Mouse (Mus musculus) stomach, embryonic 14.5 days (tissue): ENCODE data around the gene Usp7. TPM values are rescaled to one million over a fixed set of nuclear protein-coding genes. Genes with fewer than 3 reads are reported as not detected.
"Not testable (repeated sequence)": the region's sequence is repeated elsewhere in the genome, so short reads cannot be mapped to it uniquely, and the experiment has no call there.

ENCODE experiments used
- ATAC-seq: fragments of 200-750 bp; cut with Nextera tagmentation; 2 replicates; pipeline ENCODE4 v1.8.0; 2017; ENCODE audit warnings: low read depth, moderate TSS enrichment; ENCODE audit not compliant: insufficient number of reproducible peaks, insufficient read depth, low FRiP score
- H3K27ac ChIP-seq: fragments of 300-500 bp; sonication (generic); 2 replicates; pipeline ENCODE4 v1.5.1; 2014; ENCODE audit warnings: mild to moderate bottlenecking, low read length, moderate library complexity, mixed read lengths
- H3K27me3 ChIP-seq: fragments of 300-500 bp; sonication (generic); 2 replicates; pipeline ENCODE4 v1.6.1; 2014; ENCODE audit warnings: low read length, control low read depth, mixed read lengths; ENCODE audit not compliant: control insufficient read depth, insufficient read depth
- H3K36me3 ChIP-seq: fragments of 300-500 bp; sonication (generic); 2 replicates; pipeline ENCODE4 v1.6.1; 2014; ENCODE audit warnings: mild to moderate bottlenecking, control low read depth, low read length, moderate library complexity, mixed read lengths; ENCODE audit not compliant: control insufficient read depth, insufficient read depth
- H3K4me1 ChIP-seq: fragments of 300-500 bp; sonication (generic); 2 replicates; pipeline ENCODE4 v1.6.1; 2014; ENCODE audit warnings: low read length, control low read depth, mixed read lengths; ENCODE audit not compliant: control insufficient read depth, insufficient read depth
- H3K4me2 ChIP-seq: fragments of 300-500 bp; sonication (generic); replicated peaks from 2 replicates; pipeline ENCODE4 v1.6.1; 2014; ENCODE audit warnings: low read depth, low read length, control low read depth
- H3K4me3 ChIP-seq: fragments of 300-500 bp; sonication (generic); 2 replicates; pipeline ENCODE4 v1.5.1; 2014; ENCODE audit warnings: low read depth, low read length, control low read depth
- H3K9ac ChIP-seq: fragments of 300-500 bp; sonication (generic); replicated peaks from 2 replicates; pipeline ENCODE4 v1.6.1; 2014; ENCODE audit warnings: low read depth, mild to moderate bottlenecking, control low read depth, low read length, moderate library complexity, mixed read lengths
- H3K9me3 ChIP-seq: fragments of 300-500 bp; sonication (generic); 2 replicates; pipeline ENCODE4 v1.6.1; 2016; ENCODE audit warnings: low read depth, low read length, control low read depth; ENCODE audit not compliant: control insufficient read depth
- WGBS: fragments of 180-500 bp; shearing (Covaris S2); extraction: QIAGEN DNeasy Blood & Tissue Kit; methylation state at CpG from one replicate; pipeline ENCODE4 v1.1.7; 2014; 5-methylcytosine and 5-hydroxymethylcytosine counted together
- polyA plus RNA-seq: library from polyadenylated mRNA; unstranded; fragments of >200 nt; fragmentation: Nextera tagmentation; extraction: Ambion mirVana; gene quantifications from 2 replicates; pipeline ENCODE4 v1.2.1, GENCODE M21; 2014

Gene Usp7
- polyA plus RNA-seq, 1 experiment from 2014 or later, result 65.0 TPM

DNA sequence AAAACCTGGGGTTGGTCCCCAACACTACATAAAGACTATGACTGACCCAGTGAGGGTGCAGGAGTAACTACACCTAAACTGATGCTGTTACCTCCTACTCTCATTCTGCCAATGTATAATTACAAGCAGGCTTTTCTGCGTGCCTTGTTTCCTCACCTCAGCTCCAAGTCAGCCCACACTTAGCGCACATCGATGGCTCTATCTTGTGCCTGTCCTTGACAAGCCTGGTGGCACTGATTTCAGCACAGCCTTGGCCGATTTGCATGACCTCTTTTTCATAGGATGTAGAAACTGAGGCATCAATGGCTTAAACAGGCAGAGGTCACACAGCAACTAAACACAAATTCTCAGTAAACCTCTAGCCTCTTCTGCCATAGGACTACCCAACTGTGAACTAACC, 57.4 kb downstream of the Usp7 start:
- 90% methylated on average over 4 of the region's 4 CpGs for WGBS
- H3K36me3 ChIP-seq, result no peaks in the 10 kb centered on the region; the same call in 1 of the 2 replicates
- H3K9ac ChIP-seq, result no peak overlapping the region
- H3K27ac ChIP-seq, result no peak overlapping the region
- no peak overlapping the region for H3K4me3 ChIP-seq
- no peaks in the 10 kb centered on the region for H3K27me3 ChIP-seq
- peaks cover 15% of the 10 kb centered on the region for H3K4me1 ChIP-seq
- no peak for ATAC-seq
- H3K4me2 ChIP-seq, result no peak overlapping the region
- H3K9me3 ChIP-seq, result no peaks in the 10 kb centered on the region

- no peak overlapping the region for H3K27ac ChIP-seq
- H3K4me2 ChIP-seq, result no peak overlapping the region
- no peak overlapping the region for H3K9ac ChIP-seq
- ATAC-seq, result no peak
- 93% methylated on average over 4 of the region's 4 CpGs for WGBS
- H3K36me3 ChIP-seq, result no peaks in the 10 kb centered on the region; the same call in 1 of the 2 replicates
- peaks cover 15% of the 10 kb centered on the region for H3K4me1 ChIP-seq
- H3K9me3 ChIP-seq, result no peaks in the 10 kb centered on the region
- no peaks in the 10 kb centered on the region for H3K27me3 ChIP-seq
- no peak overlapping the region for H3K4me3 ChIP-seq
Measured at GRCm38 (mm10) chr16:8733624-8734023, 58.5 kb downstream of the Usp7 start.

GRCm38 (mm10) chr16:8732450-8732849, 59.7 kb downstream of the Usp7 start:
- H3K9ac ChIP-seq, H3K4me2 ChIP-seq, H3K9me3 ChIP-seq, H3K27me3 ChIP-seq, ATAC-seq, H3K36me3 ChIP-seq, H3K27ac ChIP-seq, H3K4me3 ChIP-seq: not testable (repeated sequence)
- 85% methylated on average over 3 of the region's 4 CpGs for WGBS
- H3K4me1 ChIP-seq, result peaks cover 15% of the 10 kb centered on the region

DNA sequence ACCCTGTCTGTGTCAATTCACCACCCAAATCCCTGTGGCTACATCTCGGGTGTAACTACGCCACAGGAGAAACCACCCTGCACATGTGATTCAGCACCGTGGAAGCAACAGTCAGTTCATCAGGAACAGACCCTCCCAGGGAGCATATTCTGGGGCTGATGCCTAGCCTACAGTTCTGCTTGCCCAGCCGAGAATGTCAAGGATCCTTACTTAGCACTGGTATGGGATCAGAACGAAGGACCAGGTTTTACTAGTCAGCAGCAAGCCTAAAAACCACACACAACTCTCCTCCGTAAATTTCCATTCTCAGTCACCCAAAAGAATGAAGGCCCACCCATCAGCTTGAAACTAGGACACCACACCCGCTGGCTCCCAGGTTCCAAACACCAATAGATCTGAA, 60.5 kb downstream of the Usp7 start:
- Histone ChIP-seq H3K9me3 (no peaks in the 10 kb centered on the region), H3K27me3 (no peaks in the 10 kb centered on the region), H3K36me3 (no peaks in the 10 kb centered on the region; the same call in 1 of the 2 replicates), H3K9ac (no peak overlapping the region), H3K4me2 (no peak overlapping the region), H3K27ac (no peak overlapping the region), H3K4me1 (peaks cover 15% of the 10 kb centered on the region), H3K4me3 (no peak overlapping the region)
- 83% methylated on average over 7 of the region's 7 CpGs for WGBS
- ATAC-seq, result no peak

DNA sequence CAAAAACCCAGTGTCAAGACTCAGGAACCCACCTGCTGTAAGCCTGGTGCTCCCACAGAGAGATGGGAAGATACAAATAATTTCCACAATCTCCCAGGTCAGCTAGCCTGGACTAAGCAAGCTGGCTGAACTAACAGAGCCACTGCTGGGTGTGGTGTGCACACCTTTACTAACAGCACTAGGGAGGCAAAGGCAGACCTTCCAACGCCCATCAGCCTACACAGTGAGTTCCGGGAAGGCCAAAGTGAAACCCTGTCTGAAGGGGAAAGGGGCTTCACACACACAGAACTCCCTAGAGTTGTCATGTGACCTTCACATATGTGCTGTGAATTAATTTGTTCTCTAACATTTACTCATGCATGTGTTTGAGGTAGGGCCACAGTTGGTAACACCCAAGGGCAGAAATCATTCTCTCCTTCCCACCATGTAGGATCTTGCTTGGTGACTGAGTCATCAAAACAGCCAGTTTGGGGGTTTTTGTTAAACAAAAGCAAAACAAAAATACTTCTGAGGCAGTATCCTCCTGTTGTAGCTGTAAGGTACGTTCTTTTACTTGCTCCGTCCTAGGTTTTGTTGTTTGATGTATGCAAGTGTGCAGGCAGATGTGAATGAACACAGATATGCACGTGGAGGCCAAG, 63.9 kb downstream of the Usp7 start:
- Histone ChIP-seq H3K36me3 (no peaks in the 10 kb centered on the region; the same call in 1 of the 2 replicates), H3K9me3 (no peaks in the 10 kb centered on the region), H3K4me2 (no peak overlapping the region), H3K4me3 (no peak overlapping the region), H3K4me1 (no peaks in the 10 kb centered on the region), H3K27me3 (no peaks in the 10 kb centered on the region), H3K9ac (no peak overlapping the region), H3K27ac (no peak overlapping the region)
- ATAC-seq, result no peak
- WGBS, result 84% methylated on average over 5 of the region's 5 CpGs

DNA sequence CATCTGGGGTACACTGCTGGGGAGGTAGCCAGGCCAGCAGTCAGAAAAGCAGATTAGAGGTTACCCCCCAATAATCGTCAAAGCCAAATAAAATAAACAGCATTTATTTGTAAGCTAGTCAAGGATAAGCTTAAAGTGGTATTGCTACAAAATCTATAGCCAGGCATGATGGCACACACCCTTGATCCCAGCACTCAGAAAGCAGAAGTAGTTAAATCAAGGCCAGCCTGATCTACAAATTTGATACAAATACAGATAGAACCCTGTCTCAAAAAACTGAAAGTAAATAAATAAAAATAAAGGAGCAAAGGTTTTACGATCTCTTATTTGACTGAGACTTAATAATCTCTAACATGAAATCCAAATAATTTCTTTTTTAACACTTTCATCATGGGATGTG, 66.3 kb downstream of the Usp7 start:
- H3K27me3 ChIP-seq, result no peaks in the 10 kb centered on the region
- H3K4me1 ChIP-seq, result no peaks in the 10 kb centered on the region
- no peaks in the 10 kb centered on the region for H3K9me3 ChIP-seq
- no peak overlapping the region for H3K9ac ChIP-seq
- H3K4me2 ChIP-seq, result no peak overlapping the region
- no peak overlapping the region for H3K27ac ChIP-seq
- 90% methylated on average over 2 of the region's 2 CpGs for WGBS
- no peak overlapping the region for H3K4me3 ChIP-seq
- no peaks in the 10 kb centered on the region; the same call in 1 of the 2 replicates for H3K36me3 ChIP-seq
- ATAC-seq, result no peak

DNA sequence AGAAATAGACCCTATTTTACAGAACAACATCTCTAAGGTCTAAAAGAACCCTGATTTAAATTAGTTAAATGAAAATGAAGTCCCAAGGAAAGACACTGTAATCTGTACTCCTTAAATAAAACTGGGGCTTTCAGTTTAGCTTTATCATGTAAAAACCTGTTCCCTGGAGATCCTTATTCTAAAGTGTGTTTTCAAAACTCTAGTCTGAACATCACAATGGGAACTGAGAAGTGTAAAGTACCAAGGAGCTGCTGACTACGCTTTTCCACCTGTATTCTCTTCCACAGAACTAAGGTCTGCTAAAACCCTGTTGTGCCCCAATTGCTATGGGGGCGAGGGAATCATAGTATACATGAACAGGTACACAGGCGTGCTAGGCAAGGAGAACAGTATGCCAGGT, 68.1 kb downstream of the Usp7 start:
- no peak overlapping the region for H3K4me3 ChIP-seq
- H3K27ac ChIP-seq, result no peak overlapping the region
- H3K9me3 ChIP-seq, result no peaks in the 10 kb centered on the region
- no peaks in the 10 kb centered on the region for H3K4me1 ChIP-seq
- ATAC-seq, result no peak
- H3K4me2 ChIP-seq, result no peak overlapping the region
- H3K36me3 ChIP-seq, result no peaks in the 10 kb centered on the region; the same call in 1 of the 2 replicates
- no peak overlapping the region for H3K9ac ChIP-seq
- no peaks in the 10 kb centered on the region for H3K27me3 ChIP-seq
- WGBS, result 87% methylated on average over 3 of the region's 3 CpGs

GRCm38 (mm10) chr16:8720447-8720846, 71.7 kb downstream of the Usp7 start:
- peaks cover 8% of the 10 kb centered on the region; the same call in 1 of the 2 replicates for H3K36me3 ChIP-seq
- no peaks in the 10 kb centered on the region for H3K27me3 ChIP-seq
- H3K4me1 ChIP-seq, result peaks cover 7% of the 10 kb centered on the region
- H3K4me2 ChIP-seq, result no peak overlapping the region
- no peaks in the 10 kb centered on the region for H3K9me3 ChIP-seq
- no peak overlapping the region for H3K27ac ChIP-seq
- WGBS, result 90% methylated on average over 4 of the region's 4 CpGs
- no peak for ATAC-seq
- H3K4me3 ChIP-seq, result no peak overlapping the region
- no peak overlapping the region for H3K9ac ChIP-seq

GRCm38 (mm10) chr16:8717744-8718143, 74.4 kb downstream of the Usp7 start:
- H3K4me1 ChIP-seq, result peaks cover 10% of the 10 kb centered on the region
- H3K27me3 ChIP-seq, result no peaks in the 10 kb centered on the region
- no peak overlapping the region for H3K4me2 ChIP-seq
- no peak for ATAC-seq
- no peak overlapping the region for H3K4me3 ChIP-seq
- H3K9ac ChIP-seq, result no peak overlapping the region
- H3K27ac ChIP-seq, result no peak overlapping the region
- H3K9me3 ChIP-seq, result no peaks in the 10 kb centered on the region
- WGBS, result 90% methylated on average over 10 of the region's 10 CpGs
- peaks cover 30% of the 10 kb centered on the region for H3K36me3 ChIP-seq
